Mouse (Mus musculus): Measurements from ENCODE around the gene Krcc1. TPM values are rescaled to one million over a fixed set of nuclear protein-coding genes. Genes with fewer than 3 reads are reported as not detected.

Krcc1 gene
- polyA plus RNA-seq, 1 experiment = 20.7 TPM

DNA sequence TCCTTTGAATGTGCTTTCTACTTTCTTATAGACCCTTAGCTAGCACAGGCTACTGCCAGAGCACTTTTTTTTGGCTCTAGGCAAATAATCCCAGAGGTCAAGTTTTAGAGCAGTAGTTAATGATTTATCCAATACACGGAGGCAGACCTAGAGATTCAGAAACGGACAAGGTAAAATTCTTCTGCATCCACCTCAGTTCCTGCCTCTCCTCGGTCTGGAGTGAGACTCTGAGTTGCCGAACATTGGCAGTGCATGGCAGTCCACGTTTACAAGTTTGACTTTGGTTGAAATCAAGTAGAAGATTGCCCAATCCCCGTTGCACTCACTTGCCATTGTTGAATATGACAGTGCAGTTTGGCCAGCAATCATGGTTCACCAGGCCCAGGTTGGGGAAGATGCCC, 34.4 kb upstream of the Krcc1 start:
- Histone ChIP-seq H3K4me1 (ENCODE audit: control insufficient read depth, insufficient read depth, low read length) (no peaks in the 10 kb centered on the region), H3K4me3 (replicated peaks; ENCODE audit: control insufficient read depth, low read depth, low read length) (no peak overlapping the region), H3K27ac (ENCODE audit: control insufficient read depth, insufficient read depth, low read depth, low read length, poor library complexity) (no peak overlapping the region)
- no peak for TF ChIP-seq CTCF (IDR thresholded peaks at IDR 0.05; ENCODE audit: control insufficient read depth, insufficient read depth, low read length)
- WGBS = 76% methylated on average over 6 of the region's 6 CpGs

GRCm38 (mm10) chr6:71239069-71239750, 32.3 kb upstream of the Krcc1 start:
- H3K27ac ChIP-seq (ENCODE audit: control insufficient read depth, insufficient read depth, low read depth, low read length, poor library complexity) = no peak overlapping the region
- WGBS = 87% methylated on average over 26 of the region's 26 CpGs
- TF ChIP-seq CTCF (IDR thresholded peaks at IDR 0.05; ENCODE audit: control insufficient read depth, insufficient read depth, low read length) (no peak), POLR2A (IDR thresholded peaks at IDR 0.05; ENCODE audit: borderline replicate concordance, control insufficient read depth, low read depth, low read length) (no peak)
- no peaks in the 10 kb centered on the region for H3K4me1 ChIP-seq (ENCODE audit: control insufficient read depth, insufficient read depth, low read length)
- H3K4me3 ChIP-seq (replicated peaks; ENCODE audit: control insufficient read depth, low read depth, low read length) = no peak overlapping the region

DNA sequence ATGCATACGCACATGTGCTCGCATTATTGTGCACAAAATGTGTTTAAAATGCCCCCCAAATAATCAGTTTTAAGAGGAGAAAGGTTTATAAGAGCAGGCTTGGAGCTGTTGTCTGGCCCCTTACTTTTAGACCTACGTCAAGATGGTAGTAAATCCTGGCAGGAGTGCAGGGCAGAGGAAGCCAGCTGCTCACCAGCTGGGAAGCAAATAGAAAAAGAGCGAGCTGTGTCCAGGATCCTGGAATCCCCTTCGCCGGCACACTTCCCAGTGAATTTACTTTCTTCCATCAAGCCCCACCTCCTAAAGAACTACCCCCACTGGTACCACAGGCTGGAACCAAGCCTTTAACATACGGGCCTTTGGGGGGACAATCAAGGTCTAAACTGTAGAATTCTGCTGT, 30.6 kb upstream of the Krcc1 start:
- TF ChIP-seq POLR2A (IDR thresholded peaks at IDR 0.05; ENCODE audit: borderline replicate concordance, control insufficient read depth, low read depth, low read length) (no peak), CTCF (IDR thresholded peaks at IDR 0.05; ENCODE audit: control insufficient read depth, insufficient read depth, low read length) (no peak)
- no peaks in the 10 kb centered on the region for H3K4me1 ChIP-seq (ENCODE audit: control insufficient read depth, insufficient read depth, low read length)
- H3K4me3 ChIP-seq (replicated peaks; ENCODE audit: control insufficient read depth, low read depth, low read length) = no peak overlapping the region
- WGBS = 88% methylated on average over 7 of the region's 7 CpGs
- no peak overlapping the region for H3K27ac ChIP-seq (ENCODE audit: control insufficient read depth, insufficient read depth, low read depth, low read length, poor library complexity)

- WGBS = 74% methylated on average over 1 of the region's 1 CpGs
- TF ChIP-seq CTCF (IDR thresholded peaks at IDR 0.05; ENCODE audit: control insufficient read depth, insufficient read depth, low read length) = no peak
- Histone ChIP-seq H3K27ac (ENCODE audit: control insufficient read depth, insufficient read depth, low read depth, low read length, poor library complexity) (no peak overlapping the region), H3K4me3 (replicated peaks; ENCODE audit: control insufficient read depth, low read depth, low read length) (no peak overlapping the region), H3K4me1 (ENCODE audit: control insufficient read depth, insufficient read depth, low read length) (no peaks in the 10 kb centered on the region)
Observed at GRCm38 (mm10) chr6:71242811-71243210, 28.7 kb upstream of the Krcc1 start.

GRCm38 (mm10) chr6:71243258-71243657, 28.2 kb upstream of the Krcc1 start:
- H3K4me1 ChIP-seq (ENCODE audit: control insufficient read depth, insufficient read depth, low read length) = no peaks in the 10 kb centered on the region
- TF ChIP-seq POLR2A (IDR thresholded peaks at IDR 0.05; ENCODE audit: borderline replicate concordance, control insufficient read depth, low read depth, low read length) (no peak), CTCF (IDR thresholded peaks at IDR 0.05; ENCODE audit: control insufficient read depth, insufficient read depth, low read length) (no peak)
- H3K27ac ChIP-seq (ENCODE audit: control insufficient read depth, insufficient read depth, low read depth, low read length, poor library complexity) = no peak overlapping the region
- 81% methylated on average over 3 of the region's 3 CpGs for WGBS
- H3K4me3 ChIP-seq (replicated peaks; ENCODE audit: control insufficient read depth, low read depth, low read length) = no peak overlapping the region

- 80% methylated on average over 1 of the region's 1 CpGs for WGBS
- TF ChIP-seq POLR2A (IDR thresholded peaks at IDR 0.05; ENCODE audit: borderline replicate concordance, control insufficient read depth, low read depth, low read length) (no peak), CTCF (IDR thresholded peaks at IDR 0.05; ENCODE audit: control insufficient read depth, insufficient read depth, low read length) (no peak)
- Histone ChIP-seq H3K27ac (ENCODE audit: control insufficient read depth, insufficient read depth, low read depth, low read length, poor library complexity) (no peak overlapping the region), H3K4me1 (ENCODE audit: control insufficient read depth, insufficient read depth, low read length) (no peaks in the 10 kb centered on the region), H3K4me3 (replicated peaks; ENCODE audit: control insufficient read depth, low read depth, low read length) (no peak overlapping the region)
Observed at GRCm38 (mm10) chr6:71248420-71248819, 23.1 kb upstream of the Krcc1 start.

GRCm38 (mm10) chr6:71249615-71250014, 21.9 kb upstream of the Krcc1 start:
- Histone ChIP-seq H3K27ac (ENCODE audit: control insufficient read depth, insufficient read depth, low read depth, low read length, poor library complexity) (no peak overlapping the region), H3K4me1 (ENCODE audit: control insufficient read depth, insufficient read depth, low read length) (no peaks in the 10 kb centered on the region), H3K4me3 (replicated peaks; ENCODE audit: control insufficient read depth, low read depth, low read length) (no peak overlapping the region)
- WGBS = 72% methylated on average over 3 of the region's 3 CpGs
- TF ChIP-seq POLR2A (IDR thresholded peaks at IDR 0.05; ENCODE audit: borderline replicate concordance, control insufficient read depth, low read depth, low read length) (no peak), CTCF (IDR thresholded peaks at IDR 0.05; ENCODE audit: control insufficient read depth, insufficient read depth, low read length) (no peak)

GRCm38 (mm10) chr6:71250951-71251350, 20.5 kb upstream of the Krcc1 start:
- 67% methylated on average over 8 of the region's 8 CpGs for WGBS
- no peak overlapping the region for H3K27ac ChIP-seq (ENCODE audit: control insufficient read depth, insufficient read depth, low read depth, low read length, poor library complexity)
- H3K4me1 ChIP-seq (ENCODE audit: control insufficient read depth, insufficient read depth, low read length) = no peaks in the 10 kb centered on the region
- TF ChIP-seq POLR2A (IDR thresholded peaks at IDR 0.05; ENCODE audit: borderline replicate concordance, control insufficient read depth, low read depth, low read length) (no peak), CTCF (IDR thresholded peaks at IDR 0.05; ENCODE audit: control insufficient read depth, insufficient read depth, low read length) (no peak)
- H3K4me3 ChIP-seq (replicated peaks; ENCODE audit: control insufficient read depth, low read depth, low read length) = no peak overlapping the region

DNA sequence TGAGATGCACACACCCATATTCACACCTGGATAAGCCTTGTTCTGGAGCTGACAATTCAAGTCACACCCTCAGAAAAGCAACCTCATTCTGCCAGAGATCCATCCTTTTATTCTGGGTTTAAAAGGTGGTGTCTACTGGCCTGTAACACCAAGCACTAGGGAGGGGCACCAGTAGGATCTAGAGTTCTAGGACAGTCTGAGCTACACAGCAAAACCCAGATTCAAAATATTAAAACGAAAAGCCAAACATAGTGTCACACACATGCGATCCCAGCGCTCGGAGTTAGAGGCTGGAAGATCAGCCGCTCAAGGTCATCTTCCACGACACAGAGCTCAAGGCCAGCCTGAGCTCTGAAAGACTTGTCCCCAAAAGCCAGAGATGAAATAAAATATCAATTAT, 17.0 kb upstream of the Krcc1 start:
- WGBS = 87% methylated on average over 6 of the region's 6 CpGs
- TF ChIP-seq CTCF (IDR thresholded peaks at IDR 0.05; ENCODE audit: control insufficient read depth, insufficient read depth, low read length) = no peak
- H3K4me3 ChIP-seq (replicated peaks; ENCODE audit: control insufficient read depth, low read depth, low read length) = no peak overlapping the region
- no peak overlapping the region for H3K27ac ChIP-seq (ENCODE audit: control insufficient read depth, insufficient read depth, low read depth, low read length, poor library complexity)
- H3K4me1 ChIP-seq (ENCODE audit: control insufficient read depth, insufficient read depth, low read length) = no peaks in the 10 kb centered on the region
